Mouse (Mus musculus) forebrain, embryonic 13.5 days (tissue): ENCODE measurements around the gene Pkd2l1. TPM values are rescaled to one million over a fixed set of nuclear protein-coding genes. Genes with fewer than 3 reads are reported as not detected.

Source experiments
- ATAC-seq: fragments of 200-750 bp; cut with Nextera tagmentation; 2 replicates; pipeline ENCODE4 v1.8.0; 2017
- H3K27ac ChIP-seq: fragments of 300-500 bp; sonication (generic); 2 replicates; pipeline ENCODE4 v1.5.1; 2015; ENCODE audit warnings: inconsistent platforms, mild to moderate bottlenecking, moderate library complexity
- H3K27me3 ChIP-seq: fragments of 300-500 bp; sonication (generic); 2 replicates; pipeline ENCODE4 v1.6.1; 2015; ENCODE audit warnings: mild to moderate bottlenecking, inconsistent platforms
- H3K36me3 ChIP-seq: fragments of 300-500 bp; sonication (generic); 2 replicates; pipeline ENCODE4 v1.6.1; 2015; ENCODE audit warnings: mild to moderate bottlenecking, inconsistent platforms; ENCODE audit not compliant: poor library complexity, severe bottlenecking
- H3K4me1 ChIP-seq: fragments of 300-500 bp; sonication (generic); 2 replicates; pipeline ENCODE4 v1.6.1; 2015; ENCODE audit warnings: inconsistent platforms
- H3K4me2 ChIP-seq: fragments of 300-500 bp; sonication (generic); 2 replicates; pipeline ENCODE4 v1.6.1; 2015; ENCODE audit warnings: inconsistent platforms, mild to moderate bottlenecking, moderate library complexity
- H3K4me3 ChIP-seq: fragments of 300-500 bp; sonication (generic); 2 replicates; pipeline ENCODE4 v1.5.1; 2015; ENCODE audit warnings: mild to moderate bottlenecking, inconsistent platforms
- H3K9ac ChIP-seq: fragments of 300-500 bp; sonication (generic); 2 replicates; pipeline ENCODE4 v1.6.1; 2015; ENCODE audit warnings: mild to moderate bottlenecking, inconsistent platforms
- H3K9me3 ChIP-seq: fragments of 300-500 bp; sonication (generic); replicated peaks from 2 replicates; pipeline ENCODE4 v1.6.1; 2016; ENCODE audit warnings: inconsistent platforms
- WGBS: fragments of 180-500 bp; shearing (Covaris S2); methylation state at CpG from one replicate; pipeline ENCODE4 v1.1.7; 2015; 5-methylcytosine and 5-hydroxymethylcytosine counted together
- polyA plus RNA-seq: library from polyadenylated mRNA; unstranded; fragments of >200 nt; fragmentation: Nextera tagmentation; extraction: Ambion mirVana; gene quantifications from 2 replicates; pipeline ENCODE4 v1.2.1, GENCODE M21; 2015

Gene Pkd2l1
- polyA plus RNA-seq, 1 experiment from 2014 or later: 0.17 TPM

GRCm38 (mm10) chr19:44148991-44149390 is 43.3 kb downstream of the Pkd2l1 start:
- H3K36me3 ChIP-seq: peaks cover 5% of the 10 kb centered on the region; the same call in 1 of the 2 replicates
- H3K9me3 ChIP-seq: no peaks in the 10 kb centered on the region
- no peak overlapping the region for H3K4me3 ChIP-seq
- H3K9ac ChIP-seq: no peak overlapping the region
- no peak for ATAC-seq
- no peak overlapping the region for H3K4me2 ChIP-seq
- peaks cover 13% of the 10 kb centered on the region for H3K27me3 ChIP-seq
- 83% methylated on average over 2 of the region's 2 CpGs for WGBS
- no peak overlapping the region for H3K27ac ChIP-seq
- peaks cover 8% of the 10 kb centered on the region for H3K4me1 ChIP-seq

- Histone ChIP-seq H3K4me3 (no peak overlapping the region), H3K9me3 (no peaks in the 10 kb centered on the region), H3K4me1 (peaks cover 8% of the 10 kb centered on the region), H3K9ac (no peak overlapping the region), H3K27me3 (peaks cover 13% of the 10 kb centered on the region), H3K36me3 (peaks cover 11% of the 10 kb centered on the region), H3K4me2 (no peak overlapping the region), H3K27ac (no peak overlapping the region)
- 30% methylated on average over 2 of the region's 2 CpGs for WGBS
- no peak for ATAC-seq
These were observed 43.9 kb downstream of the Pkd2l1 start for GRCm38 (mm10) chr19:44148345-44148744.

- no peak overlapping the region for H3K4me3 ChIP-seq
- no peak for ATAC-seq
- peaks cover 13% of the 10 kb centered on the region for H3K27me3 ChIP-seq
- no peaks in the 10 kb centered on the region for H3K9me3 ChIP-seq
- no peak overlapping the region for H3K9ac ChIP-seq
- WGBS: 95% methylated on average over 8 of the region's 8 CpGs
- peaks cover 8% of the 10 kb centered on the region for H3K4me1 ChIP-seq
- peak overlapping the region; percentile 86; the same call in 1 of the 2 replicates for H3K4me2 ChIP-seq
- H3K27ac ChIP-seq: no peak overlapping the region
- peaks cover 25% of the 10 kb centered on the region for H3K36me3 ChIP-seq
These were observed 45.3 kb downstream of the Pkd2l1 start for GRCm38 (mm10) chr19:44146951-44147350.

GRCm38 (mm10) chr19:44146568-44146879 is 45.7 kb downstream of the Pkd2l1 start:
- Histone ChIP-seq H3K36me3 (peaks cover 29% of the 10 kb centered on the region), H3K27me3 (peaks cover 13% of the 10 kb centered on the region), H3K4me3 (peak overlapping the region; percentile 78), H3K9ac (peak overlapping the region; percentile 83), H3K27ac (no peak overlapping the region), H3K4me1 (peaks cover 8% of the 10 kb centered on the region), H3K9me3 (no peaks in the 10 kb centered on the region), H3K4me2 (peak overlapping the region; percentile 86)
- 61% methylated on average over 9 of the region's 9 CpGs for WGBS
- no peak; the same call in 1 of the 2 replicates for ATAC-seq

GRCm38 (mm10) chr19:44145702-44146567 is 46.3 kb downstream of the Pkd2l1 start, which contains the start of gene Bloc1s2:
TSS of gene Bloc1s2 (minus strand) at chr19:44146446.
- H3K4me2 ChIP-seq: peak within 1 kb of the TSS; percentile 86
- peaks cover 35% of the 10 kb centered on the region for H3K36me3 ChIP-seq
- H3K9ac ChIP-seq: peak within 1 kb of the TSS; percentile 83
- peak within 1 kb of the TSS; percentile 51 for H3K27ac ChIP-seq
- H3K4me3 ChIP-seq: peak within 1 kb of the TSS; percentile 78
- peak; percentile 96 for ATAC-seq
- H3K27me3 ChIP-seq: peaks cover 13% of the 10 kb centered on the region
- WGBS: 2% methylated on average over 46 of the region's 46 CpGs
- H3K4me1 ChIP-seq: peaks cover 8% of the 10 kb centered on the region
- no peaks in the 10 kb centered on the region for H3K9me3 ChIP-seq

GRCm38 (mm10) chr19:44144366-44144765 is 47.9 kb downstream of the Pkd2l1 start:
- no peak for ATAC-seq
- H3K4me3 ChIP-seq: no peak overlapping the region
- WGBS: 92% methylated on average over 9 of the region's 9 CpGs
- peaks cover 8% of the 10 kb centered on the region; the same call in 1 of the 2 replicates for H3K27me3 ChIP-seq
- H3K27ac ChIP-seq: no peak overlapping the region
- no peak overlapping the region for H3K4me2 ChIP-seq
- no peak overlapping the region for H3K9ac ChIP-seq
- no peaks in the 10 kb centered on the region for H3K9me3 ChIP-seq
- H3K36me3 ChIP-seq: peaks cover 49% of the 10 kb centered on the region
- H3K4me1 ChIP-seq: peaks cover 8% of the 10 kb centered on the region

GRCm38 (mm10) chr19:44135960-44136485 is 56.2 kb downstream of the Pkd2l1 start:
- Histone ChIP-seq H3K4me1 (peaks cover 9% of the 10 kb centered on the region), H3K27me3 (no peaks in the 10 kb centered on the region), H3K36me3 (peaks cover 37% of the 10 kb centered on the region), H3K4me2 (peak overlapping the region; percentile 60), H3K9ac (peak overlapping the region; percentile 54; the same call in 1 of the 2 replicates), H3K27ac (no peak overlapping the region), H3K9me3 (no peaks in the 10 kb centered on the region), H3K4me3 (peak overlapping the region; percentile 85)
- 26% methylated on average over 7 of the region's 7 CpGs for WGBS
- ATAC-seq: peak; percentile 34; the same call in 1 of the 2 replicates

- Histone ChIP-seq H3K4me3 (peak within 1 kb of the TSS; percentile 85), H3K36me3 (peaks cover 39% of the 10 kb centered on the region), H3K27me3 (no peaks in the 10 kb centered on the region), H3K9ac (peak within 1 kb of the TSS; percentile 77), H3K27ac (peak within 1 kb of the TSS; percentile 92), H3K9me3 (no peaks in the 10 kb centered on the region), H3K4me2 (peak within 1 kb of the TSS; percentile 86), H3K4me1 (peaks cover 9% of the 10 kb centered on the region)
- under 1% methylated on average over 45 of the region's 45 CpGs for WGBS
- ATAC-seq: peak; percentile 94
These were observed 56.9 kb downstream of the Pkd2l1 start, which contains the start of gene Cwf19l1 for GRCm38 (mm10) chr19:44135072-44135959. TSS of gene Cwf19l1 (minus strand) at chr19:44135876.

- no peaks in the 10 kb centered on the region for H3K27me3 ChIP-seq
- no peaks in the 10 kb centered on the region for H3K9me3 ChIP-seq
- no peak for ATAC-seq
- H3K9ac ChIP-seq: no peak overlapping the region
- WGBS: 91% methylated on average over 5 of the region's 5 CpGs
- peaks cover 41% of the 10 kb centered on the region for H3K36me3 ChIP-seq
- no peak overlapping the region for H3K4me2 ChIP-seq
- peaks cover 9% of the 10 kb centered on the region for H3K4me1 ChIP-seq
- H3K27ac ChIP-seq: no peak overlapping the region
- H3K4me3 ChIP-seq: no peak overlapping the region
These were observed 59.3 kb downstream of the Pkd2l1 start for GRCm38 (mm10) chr19:44132917-44133316.

- Histone ChIP-seq H3K9ac (no peak overlapping the region), H3K36me3 (peaks cover 80% of the 10 kb centered on the region), H3K4me1 (no peaks in the 10 kb centered on the region), H3K4me3 (no peak overlapping the region), H3K4me2 (no peak overlapping the region), H3K27me3 (no peaks in the 10 kb centered on the region), H3K27ac (no peak overlapping the region), H3K9me3 (no peaks in the 10 kb centered on the region)
- no peak for ATAC-seq
- WGBS: 97% methylated on average over 2 of the region's 2 CpGs
These were observed 63.7 kb downstream of the Pkd2l1 start for GRCm38 (mm10) chr19:44128560-44128959.

GRCm38 (mm10) chr19:44127729-44128497 is 64.3 kb downstream of the Pkd2l1 start:
- no peaks in the 10 kb centered on the region for H3K4me1 ChIP-seq
- no peak overlapping the region for H3K4me3 ChIP-seq
- ATAC-seq: no peak
- no peak overlapping the region for H3K4me2 ChIP-seq
- no peaks in the 10 kb centered on the region for H3K27me3 ChIP-seq
- peaks cover 86% of the 10 kb centered on the region for H3K36me3 ChIP-seq
- no peak overlapping the region for H3K9ac ChIP-seq
- H3K9me3 ChIP-seq: no peaks in the 10 kb centered on the region
- H3K27ac ChIP-seq: no peak overlapping the region
- WGBS: 93% methylated on average over 10 of the region's 10 CpGs
